Mouse (Mus musculus) CD4-positive helper T cell, adult 2 months (primary cell): ENCODE results near the gene Gsg1.

Experiments used
- DNase-seq: peaks from one replicate; pipeline ENCODE4 v3.0.0-alpha.2; 2012; ENCODE audit warnings: low read depth, missing footprints, low spot score

Gsg1 gene

GRCm38 (mm10) chr6:135206909-135207308 lies 47.2 kb downstream of the Gsg1 start:
- DNase-seq = no peak

GRCm38 (mm10) chr6:135205802-135206201 lies 48.3 kb downstream of the Gsg1 start:
- DNase-seq = no peak

- DNase-seq = no peak
Measured at GRCm38 (mm10) chr6:135204869-135205268, 49.3 kb downstream of the Gsg1 start.

- no peak for DNase-seq
Measured at GRCm38 (mm10) chr6:135203737-135204136, 50.4 kb downstream of the Gsg1 start.

- no peak for DNase-seq
Measured at GRCm38 (mm10) chr6:135202668-135203067, 51.5 kb downstream of the Gsg1 start.

GRCm38 (mm10) chr6:135200122-135200957 lies 53.8 kb downstream of the Gsg1 start:
- no peak for DNase-seq

GRCm38 (mm10) chr6:135198726-135199125 lies 55.4 kb downstream of the Gsg1 start:
- no peak for DNase-seq

- DNase-seq = peak; percentile 79
Measured at GRCm38 (mm10) chr6:135197921-135198532, 56.1 kb downstream of the Gsg1 start, which contains the start of the genes Fam234b and Hebp1. Fam234b (plus strand) TSS chr6:135197977. Hebp1 (minus strand) TSS chr6:135198022.

- peak; percentile 10 for DNase-seq
Measured at GRCm38 (mm10) chr6:135197446-135197845, 56.7 kb downstream of the Gsg1 start.

- DNase-seq = no peak
Measured at GRCm38 (mm10) chr6:135196707-135197106, 57.4 kb downstream of the Gsg1 start.

GRCm38 (mm10) chr6:135194907-135195306 lies 59.2 kb downstream of the Gsg1 start:
- DNase-seq = no peak

- DNase-seq = no peak
Measured at GRCm38 (mm10) chr6:135193733-135194132, 60.4 kb downstream of the Gsg1 start.

- no peak for DNase-seq
Measured at GRCm38 (mm10) chr6:135192993-135193392, 61.2 kb downstream of the Gsg1 start.

GRCm38 (mm10) chr6:135191906-135192305 lies 62.2 kb downstream of the Gsg1 start:
- DNase-seq = no peak

- DNase-seq = no peak
Measured at GRCm38 (mm10) chr6:135190122-135190521, 64.0 kb downstream of the Gsg1 start.

- no peak for DNase-seq
Measured at GRCm38 (mm10) chr6:135188629-135189028, 65.5 kb downstream of the Gsg1 start.
